Mouse (Mus musculus) induced T-regulatory cell, adult 2 months (primary cell): ENCODE measurements around the gene Slc13a3.
A peak's percentile ranks its signal among the peaks of the same experiment; 100 is the strongest.

Experiments
- DNase-seq: peaks from one replicate; pipeline ENCODE4 v3.0.0-alpha.2; 2012; ENCODE audit warnings: low read depth

Gene Slc13a3

GRCm38 (mm10) chr2:165475850-165476249 is 2.8 kb upstream of the Slc13a3 start:
- DNase-seq = no peak

DNA sequence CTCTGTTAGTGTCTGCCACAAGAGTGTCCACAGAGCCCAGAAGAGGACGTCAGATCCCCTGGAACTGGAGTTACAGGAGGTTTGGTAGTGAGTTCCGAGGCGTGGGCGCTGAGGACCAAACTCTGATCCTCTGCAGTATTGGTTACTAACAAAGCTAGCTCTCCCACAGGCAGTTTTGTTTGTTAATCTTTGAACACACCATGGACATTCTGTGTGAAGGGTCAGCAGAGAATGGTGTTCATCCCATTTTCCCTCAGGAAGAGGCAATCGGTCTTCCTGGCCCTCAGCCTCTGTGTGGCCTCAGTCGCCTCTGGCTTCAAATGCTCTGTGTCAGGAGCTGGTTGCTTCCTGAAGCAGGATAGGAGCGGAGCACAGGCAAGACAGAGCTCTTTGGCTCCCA is 2.4 kb upstream of the Slc13a3 start:
- no peak for DNase-seq

GRCm38 (mm10) chr2:165471943-165472342 is 1.1 kb downstream of the Slc13a3 start:
- DNase-seq = no peak

GRCm38 (mm10) chr2:165470167-165470566 is 2.9 kb downstream of the Slc13a3 start:
- DNase-seq = peak; percentile 12

DNA sequence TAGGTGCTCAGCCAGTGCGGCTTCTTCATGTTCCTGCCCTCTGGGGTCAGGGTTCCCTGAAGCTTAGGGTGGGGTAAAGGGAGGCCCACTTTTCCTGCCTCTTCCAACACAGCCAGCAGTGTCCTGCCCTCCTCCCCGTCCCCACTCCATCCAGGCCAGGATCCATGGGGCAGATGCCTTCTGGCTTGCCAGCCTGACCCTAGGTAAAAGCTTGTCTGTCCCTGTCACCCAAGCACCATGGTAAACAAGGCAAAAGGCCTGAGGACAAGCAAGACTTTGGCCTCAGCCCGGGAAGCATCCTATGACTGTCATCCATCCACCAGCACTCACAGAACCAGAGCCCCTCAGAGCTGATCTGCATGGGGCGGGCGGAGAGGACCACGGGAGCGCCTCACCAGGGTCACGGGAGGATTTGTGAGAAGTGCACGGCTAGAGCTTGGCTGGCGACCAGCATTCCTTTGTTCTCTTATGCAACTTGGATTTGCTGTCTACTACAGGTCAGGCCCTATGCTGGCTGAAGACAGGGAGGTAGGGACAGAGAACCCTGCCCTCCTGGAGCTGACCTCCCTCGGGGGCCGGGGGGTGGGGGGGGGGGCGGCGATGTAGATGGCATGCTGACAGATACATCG is 5.1 kb downstream of the Slc13a3 start:
- no peak for DNase-seq

DNA sequence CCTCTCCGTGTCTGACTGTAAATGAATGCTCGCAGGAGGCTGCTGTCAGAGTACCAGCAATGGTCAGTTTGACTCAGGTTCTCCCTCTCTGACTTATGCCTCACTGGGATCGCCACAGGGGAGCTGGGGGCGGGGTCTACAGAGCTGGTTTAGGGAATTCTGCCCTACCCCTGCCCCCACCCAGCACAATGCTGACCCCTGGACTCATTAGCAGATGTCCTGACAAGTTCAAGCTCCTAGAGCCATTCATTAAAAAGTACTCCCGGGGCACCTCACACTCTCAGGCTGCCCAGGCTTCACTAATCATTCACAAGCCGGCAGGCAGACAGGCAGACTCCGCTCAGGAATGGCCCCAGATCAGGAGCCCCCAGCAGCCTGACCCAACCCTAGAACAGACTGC is 13.4 kb downstream of the Slc13a3 start:
- no peak for DNase-seq

GRCm38 (mm10) chr2:165458189-165458588 is 14.8 kb downstream of the Slc13a3 start:
- DNase-seq = no peak

- peak; percentile 50 for DNase-seq
Measured at GRCm38 (mm10) chr2:165456710-165457109, 16.3 kb downstream of the Slc13a3 start.

GRCm38 (mm10) chr2:165452730-165453693 is 20.0 kb downstream of the Slc13a3 start:
- DNase-seq = peak; percentile 33

- no peak for DNase-seq
Measured at GRCm38 (mm10) chr2:165448475-165448874, 24.6 kb downstream of the Slc13a3 start.

GRCm38 (mm10) chr2:165444861-165445260 is 28.2 kb downstream of the Slc13a3 start:
- no peak for DNase-seq

DNA sequence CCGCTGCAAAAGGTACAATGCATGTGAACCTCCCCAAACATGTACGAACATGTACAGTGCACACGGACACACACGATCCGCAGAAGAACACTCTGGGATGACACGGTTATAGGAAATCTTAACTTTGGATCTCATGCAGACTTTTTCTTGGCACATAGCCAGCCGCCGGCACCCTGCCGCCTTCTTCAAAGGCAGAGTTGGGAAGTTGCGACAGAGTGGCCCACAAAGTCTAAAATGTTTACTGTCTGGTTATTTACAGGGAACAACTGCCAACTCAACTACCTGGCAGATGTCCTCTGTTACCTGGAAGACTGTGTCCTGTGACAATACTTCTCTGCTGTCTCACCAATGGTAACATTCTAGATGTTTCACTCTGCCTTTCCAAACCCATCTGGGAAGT is 30.0 kb downstream of the Slc13a3 start:
- DNase-seq = no peak

GRCm38 (mm10) chr2:165441613-165442012 is 31.4 kb downstream of the Slc13a3 start:
- no peak for DNase-seq

DNA sequence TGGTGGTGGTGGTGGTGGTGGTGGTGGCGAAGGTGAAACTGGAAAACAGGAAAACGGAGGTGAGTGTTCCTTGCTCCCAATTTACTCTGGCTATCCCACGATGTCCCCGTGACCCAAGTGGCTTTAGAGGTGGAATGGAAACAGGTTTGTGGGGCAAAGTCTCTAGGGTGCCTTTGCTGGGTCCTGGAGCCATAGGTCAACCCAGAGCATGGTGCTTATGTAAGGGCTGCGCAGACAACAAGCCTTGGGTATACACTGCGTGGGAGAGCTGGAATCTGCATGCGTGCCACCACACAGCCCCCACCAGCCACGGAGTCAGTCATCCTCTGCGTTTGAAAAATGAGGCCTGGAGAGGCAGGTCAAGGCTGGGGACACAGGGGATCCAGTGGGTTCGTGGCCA is 33.4 kb downstream of the Slc13a3 start:
- no peak for DNase-seq

DNA sequence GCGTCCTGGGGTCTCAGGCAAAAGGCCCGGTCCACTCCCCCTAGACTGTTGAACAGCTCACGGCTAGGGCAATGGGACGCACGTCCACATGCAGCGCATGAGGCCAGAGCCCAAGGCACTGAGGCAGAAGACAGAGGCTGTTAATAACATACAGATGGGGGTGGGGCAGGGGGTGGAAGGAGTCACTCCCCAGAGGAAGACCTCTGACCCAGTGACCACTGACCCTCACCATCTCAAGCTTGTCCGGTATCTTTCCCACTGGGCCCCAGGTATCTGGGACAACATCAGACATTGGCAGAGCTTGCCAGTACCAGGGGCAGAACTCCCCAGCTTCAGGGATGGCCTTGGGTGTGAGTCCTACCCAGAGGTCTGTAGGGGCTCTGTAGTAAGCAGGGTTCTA is 34.1 kb downstream of the Slc13a3 start:
- DNase-seq = no peak

DNA sequence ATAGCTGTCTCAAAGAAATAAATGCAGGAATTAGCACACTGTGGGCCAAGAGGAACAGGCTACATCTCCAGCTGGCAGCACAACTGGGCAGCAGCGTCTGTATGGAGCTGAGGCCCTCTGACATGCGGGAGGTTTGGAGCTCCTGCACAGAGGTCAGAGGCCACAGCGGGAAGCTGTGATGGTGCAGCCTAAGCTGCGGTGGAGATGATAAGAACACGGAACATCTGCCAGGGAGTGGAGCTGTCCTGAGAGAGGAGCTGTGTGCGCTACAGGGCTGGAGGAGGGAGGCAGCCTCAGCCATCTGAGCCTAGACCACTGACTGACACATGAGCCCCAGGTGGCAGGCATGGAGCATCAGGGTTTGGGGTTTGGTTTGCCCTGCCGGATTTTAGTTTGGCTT is 44.3 kb downstream of the Slc13a3 start:
- DNase-seq = no peak

- DNase-seq = no peak
Measured at GRCm38 (mm10) chr2:165420195-165420594, 52.8 kb downstream of the Slc13a3 start.

DNA sequence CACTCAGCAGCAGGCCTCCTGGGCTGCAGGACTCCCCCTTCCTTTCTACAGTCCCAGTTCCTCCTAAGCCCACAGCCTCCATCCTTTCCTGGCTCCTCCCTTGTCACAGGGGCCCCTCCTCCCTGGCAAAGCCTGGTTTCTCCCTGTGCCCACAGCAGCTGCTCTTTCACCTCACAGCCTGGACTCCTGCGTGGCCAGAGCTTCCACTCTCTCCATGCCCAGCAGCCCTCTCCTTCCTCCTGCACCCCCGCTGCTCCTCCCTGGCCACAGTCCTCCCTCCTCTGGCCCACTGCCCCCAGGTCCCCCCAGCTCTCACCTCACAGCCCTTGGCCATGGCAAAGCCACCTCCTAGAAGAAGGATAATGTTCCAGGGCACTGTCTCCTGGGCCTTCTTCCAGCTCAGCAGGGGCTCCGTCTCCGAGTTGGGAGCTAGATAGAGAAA is 53.3 kb downstream of the Slc13a3 start:
- DNase-seq = no peak

- DNase-seq = no peak
Measured at GRCm38 (mm10) chr2:165418577-165418976, 54.5 kb downstream of the Slc13a3 start.

GRCm38 (mm10) chr2:165417291-165417690 is 55.7 kb downstream of the Slc13a3 start:
- DNase-seq = no peak

GRCm38 (mm10) chr2:165415795-165416194 is 57.2 kb downstream of the Slc13a3 start:
- DNase-seq = no peak

- DNase-seq = no peak
Measured at GRCm38 (mm10) chr2:165415141-165415721, 57.8 kb downstream of the Slc13a3 start.

DNA sequence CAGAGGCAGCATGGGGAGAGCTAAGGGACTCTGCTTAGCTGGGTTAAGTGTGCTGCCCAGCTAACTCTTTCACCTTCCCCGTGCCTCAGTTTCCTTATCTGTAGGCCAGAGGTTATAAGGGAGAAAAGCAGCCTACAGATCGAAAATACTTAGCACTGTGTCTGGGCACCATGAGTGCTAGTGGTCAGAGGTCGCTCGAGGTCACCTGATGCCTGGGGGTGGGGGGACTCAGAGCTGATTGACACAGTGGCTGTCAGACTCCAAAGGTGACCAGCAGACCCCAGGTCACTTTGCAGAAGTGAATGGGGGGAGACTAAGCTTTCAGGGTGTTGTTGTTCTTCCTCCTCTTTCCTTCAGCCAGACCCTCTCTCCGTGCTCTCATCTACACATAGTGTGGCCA is 58.7 kb downstream of the Slc13a3 start:
- no peak for DNase-seq
